In the genomic region with DNA sequence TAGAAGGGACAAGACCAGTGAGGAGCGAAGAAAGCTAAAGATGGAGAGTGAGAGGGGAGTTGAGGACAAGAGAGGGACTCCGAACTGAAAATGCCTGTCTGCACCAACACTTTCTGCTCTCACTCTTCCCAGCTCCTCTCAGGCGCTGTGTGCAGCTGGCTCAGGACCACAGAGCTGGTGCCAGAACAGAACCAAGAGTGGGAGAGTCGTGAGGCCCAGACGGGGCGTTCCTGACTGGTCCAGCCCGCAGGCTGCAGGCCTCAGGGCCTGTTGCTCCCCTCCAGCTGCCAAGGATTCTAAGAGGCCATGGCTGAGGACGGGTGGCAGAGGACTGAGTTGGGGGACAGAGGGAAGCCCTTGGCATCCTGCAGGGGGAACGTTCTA, we compare ENCODE assay signal across 8 mouse cellular contexts.
DNase-seq lines count a peak whose midpoint lies in the region; ATAC-seq lines count a peak whose summit lies in the region.

No protein-coding gene starts in this region.

- H3K27me3 ChIP-seq in forebrain, embryonic 12.5 days, result peaks cover 32% of the 10 kb centered on the region

- intact Hi-C loops in left cerebral cortex, postnatal 14 days (cut with DNase I), result no loop called here

- no peak overlapping the region for H3K27ac ChIP-seq in forebrain, embryonic 12.5 days

- H3K9me3 ChIP-seq in forebrain, embryonic 12.5 days, result no peaks in the 10 kb centered on the region

- no peak for ATAC-seq in forebrain, embryonic 12.5 days (ENCODE audit: low FRiP score)

- WGBS in forebrain, embryonic 12.5 days, result 79% methylated on average over 9 of the region's 9 CpGs

- H3K9ac ChIP-seq in forebrain, embryonic 12.5 days, result no peak overlapping the region

- DNase-seq in left cerebral cortex, adult 11 months (ENCODE audit: low spot score), result peak; percentile 18
- DNase-seq in left cerebral cortex, adult 8-10 months (ENCODE audit: low spot score in 2 of 2), result no peak
- DNase-seq in gastrocnemius, postnatal 10 days, result peak; percentile 66
- peak; percentile 49 to 58 for DNase-seq in left cerebral cortex, postnatal 14 days (ENCODE audit: low spot score in 2 of 2)
- peak; percentile 14 to 37 for DNase-seq in right cerebral cortex, postnatal 36 days (ENCODE audit: low spot score in 2 of 2)
- DNase-seq in MN1 (ENCODE audit: low spot score), result no peak
- DNase-seq in kidney, adult 18-20 months, result no peak

- no peaks in the 10 kb centered on the region for H3K36me3 ChIP-seq in forebrain, embryonic 12.5 days (replicated peaks)

- H3K4me2 ChIP-seq in forebrain, embryonic 12.5 days, result no peak overlapping the region

- peaks cover 2% of the 10 kb centered on the region; the same call in 1 of the 2 replicates for H3K4me1 ChIP-seq in forebrain, embryonic 12.5 days

- no peak overlapping the region for H3K4me3 ChIP-seq in forebrain, embryonic 12.5 days (replicated peaks)

Comparison
In these comparisons a context has a peak if more than half of its experiments do, and no peak if none do; other contexts are left out.
1. DNase-seq: peak in left cerebral cortex, adult 11 months (single experiment), gastrocnemius, postnatal 10 days (single experiment), left cerebral cortex, postnatal 14 days (2 of 2) and right cerebral cortex, postnatal 36 days (2 of 2); none in left cerebral cortex, adult 8-10 months (0 of 2), MN1 (single experiment) and kidney, adult 18-20 months (single experiment).